Mouse (Mus musculus) kidney, postnatal 25 days (tissue): ENCODE data around the gene 4930539E08Rik.

ENCODE experiments used
- DNase-seq, 2 experiments: peaks; one replicate each; pipeline ENCODE4 v3.0.0; 2021; ENCODE audit warnings: mixed read lengths in 2 of 2

Gene 4930539E08Rik

GRCm38 (mm10) chr17:28915060-28915628, at the start of gene 4930539E08Rik:
Gene 4930539E08Rik (minus strand): TSS chr17:28915324.
- DNase-seq = no peak

- peak; percentile 58 to 82 for DNase-seq
These were observed 46.5 kb upstream of the 4930539E08Rik start for GRCm38 (mm10) chr17:28961596-28961995.

GRCm38 (mm10) chr17:28960597-28960996, 45.5 kb upstream of the 4930539E08Rik start:
- DNase-seq = no peak

GRCm38 (mm10) chr17:28954416-28954815, 39.3 kb upstream of the 4930539E08Rik start:
- no peak for DNase-seq

GRCm38 (mm10) chr17:28953251-28953650, 38.1 kb upstream of the 4930539E08Rik start:
- DNase-seq = no peak

GRCm38 (mm10) chr17:28951831-28952799, 37.0 kb upstream of the 4930539E08Rik start, which contains the start of gene Kctd20:
Gene Kctd20 (plus strand): TSS chr17:28951950.
- peak; percentile 92 to 95 for DNase-seq

GRCm38 (mm10) chr17:28950751-28951150, 35.6 kb upstream of the 4930539E08Rik start:
- DNase-seq = no peak

GRCm38 (mm10) chr17:28948661-28949060, 33.5 kb upstream of the 4930539E08Rik start:
- no peak for DNase-seq

- DNase-seq = no peak
These were observed 32.2 kb upstream of the 4930539E08Rik start for GRCm38 (mm10) chr17:28947011-28947939.

- peak; percentile 72 to 84 for DNase-seq
These were observed 29.4 kb upstream of the 4930539E08Rik start for GRCm38 (mm10) chr17:28944481-28944880.

GRCm38 (mm10) chr17:28943740-28944139, 28.6 kb upstream of the 4930539E08Rik start, which contains the start of gene Pxt1:
Gene Pxt1 (minus strand): TSS chr17:28943840.
- no peak for DNase-seq

- peak in 1 of 2 experiments; percentile 30 for DNase-seq
These were observed 27.0 kb upstream of the 4930539E08Rik start for GRCm38 (mm10) chr17:28942101-28942500.

- no peak for DNase-seq
These were observed 25.8 kb upstream of the 4930539E08Rik start for GRCm38 (mm10) chr17:28940776-28941555.

GRCm38 (mm10) chr17:28936622-28937345, 21.7 kb upstream of the 4930539E08Rik start:
- peak; percentile 85 to 86 for DNase-seq

- DNase-seq = no peak
These were observed 21.0 kb upstream of the 4930539E08Rik start for GRCm38 (mm10) chr17:28936133-28936532.

GRCm38 (mm10) chr17:28934120-28934916, 19.2 kb upstream of the 4930539E08Rik start:
- no peak for DNase-seq

GRCm38 (mm10) chr17:28932274-28932673, 17.1 kb upstream of the 4930539E08Rik start:
- DNase-seq = no peak

GRCm38 (mm10) chr17:28931436-28932211, 16.5 kb upstream of the 4930539E08Rik start:
- DNase-seq = no peak

- DNase-seq = peak; percentile 96 to 98
These were observed 15.4 kb upstream of the 4930539E08Rik start for GRCm38 (mm10) chr17:28930392-28931074.
